Mouse (Mus musculus): ENCODE results near the gene Rnf207.

The Rnf207 gene

GRCm38 (mm10) chr4:152332952-152333351 is 14.2 kb upstream of the Rnf207 start:
- intact Hi-C loops (cut with DNase I) = loop anchor here (2.0 kb wide), 1 partner anchor 102 kb away; no protein-coding TSS in a partner anchor

GRCm38 (mm10) chr4:152328691-152329090 is 9.9 kb upstream of the Rnf207 start:
- intact Hi-C loops (cut with DNase I) = loop anchor here (5.0 kb wide), 1 partner anchor 159 kb away; no protein-coding TSS in a partner anchor

- intact Hi-C loops (cut with DNase I) = loop anchor here (5.0 kb wide), 1 partner anchor 161 kb away; no protein-coding TSS in a partner anchor
These were observed 7.8 kb upstream of the Rnf207 start for GRCm38 (mm10) chr4:152326543-152326942.

- intact Hi-C loops (cut with DNase I) = loop anchor here (5.0 kb wide), 1 partner anchor 162 kb away; no protein-coding TSS in a partner anchor
These were observed 7.0 kb upstream of the Rnf207 start, which contains the start of gene Rpl22 for GRCm38 (mm10) chr4:152325574-152326411. Gene Rpl22 (plus strand): TSS chr4:152325742.

- intact Hi-C loops (cut with DNase I) = loop anchor here (5.0 kb wide), 1 partner anchor 162 kb away; no protein-coding TSS in a partner anchor
These were observed 6.1 kb upstream of the Rnf207 start for GRCm38 (mm10) chr4:152324641-152325562.

GRCm38 (mm10) chr4:152321464-152321863 is 2.7 kb upstream of the Rnf207 start:
- intact Hi-C loops (cut with DNase I) = no loop called here

GRCm38 (mm10) chr4:152317631-152318033 is 1.2 kb downstream of the Rnf207 start:
- intact Hi-C loops (cut with DNase I) = no loop called here

- intact Hi-C loops (cut with DNase I) = no loop called here
These were observed 3.1 kb downstream of the Rnf207 start for GRCm38 (mm10) chr4:152315498-152316213.

GRCm38 (mm10) chr4:152313934-152314333 is 4.9 kb downstream of the Rnf207 start:
- intact Hi-C loops (cut with DNase I) = no loop called here

GRCm38 (mm10) chr4:152313211-152313632 is 5.6 kb downstream of the Rnf207 start:
- intact Hi-C loops (cut with DNase I) = no loop called here

GRCm38 (mm10) chr4:152312186-152312585 is 6.6 kb downstream of the Rnf207 start:
- intact Hi-C loops (cut with DNase I) = no loop called here

- intact Hi-C loops (cut with DNase I) = no loop called here
These were observed 11.3 kb downstream of the Rnf207 start for GRCm38 (mm10) chr4:152307542-152307941.

GRCm38 (mm10) chr4:152305991-152306390 is 12.8 kb downstream of the Rnf207 start:
- intact Hi-C loops (cut with DNase I) = no loop called here

- intact Hi-C loops (cut with DNase I) = no loop called here
These were observed 14.1 kb downstream of the Rnf207 start for GRCm38 (mm10) chr4:152304685-152305084.

- intact Hi-C loops (cut with DNase I) = no loop called here
These were observed 15.6 kb downstream of the Rnf207 start for GRCm38 (mm10) chr4:152303172-152303571.

- intact Hi-C loops (cut with DNase I) = no loop called here
These were observed 16.8 kb downstream of the Rnf207 start for GRCm38 (mm10) chr4:152302012-152302411.

- intact Hi-C loops (cut with DNase I) = no loop called here
These were observed 18.4 kb downstream of the Rnf207 start for GRCm38 (mm10) chr4:152300375-152300774.

GRCm38 (mm10) chr4:152298836-152299235 is 20.0 kb downstream of the Rnf207 start:
- intact Hi-C loops (cut with DNase I) = no loop called here

- intact Hi-C loops (cut with DNase I) = no loop called here
These were observed 21.6 kb downstream of the Rnf207 start, which contains the start of gene Icmt for GRCm38 (mm10) chr4:152296874-152297861. Gene Icmt (plus strand): TSS chr4:152297227.

- intact Hi-C loops (cut with DNase I) = no loop called here
These were observed 22.4 kb downstream of the Rnf207 start for GRCm38 (mm10) chr4:152296371-152296770.

Measured in adrenal gland (tissue).